Mouse (Mus musculus): ENCODE data around the gene Gm28230.

Gm28230 gene

GRCm38 (mm10) chr2:74703720-74704392 is 22.7 kb upstream of the Gm28230 start:
- DNase-seq (ENCODE audit: low read depth, low spot score), result no peak

- DNase-seq (ENCODE audit: low read depth, low spot score), result peak; percentile 92
Measured at GRCm38 (mm10) chr2:74704393-74704998, 22.0 kb upstream of the Gm28230 start, which contains the start of gene Hoxd8. Gene Hoxd8 (plus strand): TSS chr2:74704615.

- DNase-seq (ENCODE audit: low read depth, low spot score), result no peak
Measured at GRCm38 (mm10) chr2:74704999-74705466, 21.5 kb upstream of the Gm28230 start.

GRCm38 (mm10) chr2:74705467-74706089 is 20.9 kb upstream of the Gm28230 start:
- peak; percentile 86 for DNase-seq (ENCODE audit: low read depth, low spot score)

- no peak for DNase-seq (ENCODE audit: low read depth, low spot score)
Measured at GRCm38 (mm10) chr2:74706393-74706960, 20.1 kb upstream of the Gm28230 start.

GRCm38 (mm10) chr2:74707599-74707998 is 18.9 kb upstream of the Gm28230 start:
- no peak for DNase-seq (ENCODE audit: low read depth, low spot score)

- no peak for DNase-seq (ENCODE audit: low read depth, low spot score)
Measured at GRCm38 (mm10) chr2:74708676-74709075, 17.9 kb upstream of the Gm28230 start.

- DNase-seq (ENCODE audit: low read depth, low spot score), result no peak
Measured at GRCm38 (mm10) chr2:74709465-74710419, 16.8 kb upstream of the Gm28230 start.

GRCm38 (mm10) chr2:74710929-74711543 is 15.5 kb upstream of the Gm28230 start:
- no peak for DNase-seq (ENCODE audit: low read depth, low spot score)

GRCm38 (mm10) chr2:74711721-74712621 is 14.6 kb upstream of the Gm28230 start, which contains the start of the genes Hoxd3 and Hoxd4:
Gene Hoxd3 (plus strand): TSS chr2:74711927.
Gene Hoxd4 (plus strand): TSS chr2:74711929.
- DNase-seq (ENCODE audit: low read depth, low spot score), result peak; percentile 91

- no peak for DNase-seq (ENCODE audit: low read depth, low spot score)
Measured at GRCm38 (mm10) chr2:74713239-74714150, 13.0 kb upstream of the Gm28230 start.

- DNase-seq (ENCODE audit: low read depth, low spot score), result no peak
Measured at GRCm38 (mm10) chr2:74714156-74714789, 12.3 kb upstream of the Gm28230 start.

- peak; percentile 85 for DNase-seq (ENCODE audit: low read depth, low spot score)
Measured at GRCm38 (mm10) chr2:74714881-74715280, 11.6 kb upstream of the Gm28230 start.

- DNase-seq (ENCODE audit: low read depth, low spot score), result peak; percentile 97
Measured at GRCm38 (mm10) chr2:74715504-74716241, 10.9 kb upstream of the Gm28230 start.

GRCm38 (mm10) chr2:74720384-74720783 is 6.1 kb upstream of the Gm28230 start:
- DNase-seq (ENCODE audit: low read depth, low spot score), result no peak

- DNase-seq (ENCODE audit: low read depth, low spot score), result no peak
Measured at GRCm38 (mm10) chr2:74720955-74721491, 5.5 kb upstream of the Gm28230 start.

- no peak for DNase-seq (ENCODE audit: low read depth, low spot score)
Measured at GRCm38 (mm10) chr2:74721882-74722281, 4.6 kb upstream of the Gm28230 start.
